Mouse (Mus musculus) cerebellum, adult 18-20 months (tissue): ENCODE results near the gene Zfand3.
A peak's percentile ranks its signal among the peaks of the same experiment; 100 is the strongest.

ENCODE experiments used
- DNase-seq, 2 experiments: peaks; one replicate each; pipeline ENCODE4 v3.0.0; 2021

The Zfand3 gene

DNA sequence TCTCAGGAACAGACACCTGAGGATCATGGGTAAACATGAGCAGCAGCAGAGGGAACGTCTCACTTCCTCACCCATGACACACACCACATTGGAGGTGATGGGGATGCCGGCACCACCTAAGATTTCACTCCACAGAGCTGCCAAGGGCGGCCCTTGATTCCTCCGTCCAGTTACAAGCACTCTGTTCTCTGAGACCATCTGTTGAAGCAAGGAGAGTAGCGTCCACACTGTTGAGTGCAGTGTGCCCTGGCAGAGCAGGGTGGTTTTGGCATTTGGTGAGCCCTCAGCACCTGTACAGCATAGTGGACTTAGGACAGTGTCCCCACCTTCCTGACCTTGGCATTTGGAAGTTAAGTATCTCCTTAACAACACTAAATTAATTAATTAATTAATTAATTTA is 107.0 kb downstream of the Zfand3 start:
- peak; percentile 46 to 53 for DNase-seq

DNA sequence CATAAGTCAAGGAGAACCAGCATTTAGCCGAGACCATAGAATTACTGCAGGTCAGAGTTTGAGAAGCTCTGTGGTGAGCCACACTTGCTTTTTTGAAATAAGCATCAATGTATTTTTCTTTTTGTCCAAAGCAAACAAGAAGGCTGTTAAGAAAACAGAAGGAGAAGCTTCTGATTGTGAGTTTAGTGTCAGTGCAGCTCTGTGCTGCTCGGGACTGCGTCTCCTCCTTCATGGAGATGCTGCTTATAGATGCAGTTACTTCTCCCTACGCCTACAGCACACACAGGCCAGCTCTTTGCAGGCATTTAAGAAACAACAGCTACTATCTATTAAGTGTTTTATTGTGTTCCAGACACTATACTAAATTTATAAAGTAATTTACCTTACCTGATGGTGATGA is 107.5 kb downstream of the Zfand3 start:
- no peak for DNase-seq

- DNase-seq, result no peak
These were observed 108.2 kb downstream of the Zfand3 start for GRCm38 (mm10) chr17:30112555-30113305.

GRCm38 (mm10) chr17:30114761-30115160 is 110.2 kb downstream of the Zfand3 start:
- DNase-seq, result peak; percentile 52 to 55

DNA sequence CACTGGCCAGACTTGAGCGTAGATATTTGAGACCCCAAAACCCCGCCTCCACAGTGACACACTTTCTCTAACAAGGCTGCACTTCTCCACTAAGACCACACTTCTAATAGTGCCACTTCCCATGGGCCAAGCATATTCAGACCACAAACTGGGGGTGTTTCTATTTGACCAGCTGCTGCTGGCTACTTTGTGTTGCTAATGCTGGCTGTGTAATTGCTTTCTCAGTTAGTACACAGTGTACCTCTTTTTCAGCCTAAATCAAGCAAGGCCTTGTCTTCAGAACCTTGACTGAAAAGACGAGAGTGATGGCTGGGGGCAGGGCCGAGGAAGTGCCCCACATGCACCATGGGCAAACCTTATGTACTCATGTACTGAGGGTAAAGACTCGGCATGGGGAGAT is 111.7 kb downstream of the Zfand3 start:
- no peak for DNase-seq

GRCm38 (mm10) chr17:30118036-30118435 is 113.5 kb downstream of the Zfand3 start:
- no peak for DNase-seq

- DNase-seq, result no peak
These were observed 117.7 kb downstream of the Zfand3 start for GRCm38 (mm10) chr17:30122278-30122677.

DNA sequence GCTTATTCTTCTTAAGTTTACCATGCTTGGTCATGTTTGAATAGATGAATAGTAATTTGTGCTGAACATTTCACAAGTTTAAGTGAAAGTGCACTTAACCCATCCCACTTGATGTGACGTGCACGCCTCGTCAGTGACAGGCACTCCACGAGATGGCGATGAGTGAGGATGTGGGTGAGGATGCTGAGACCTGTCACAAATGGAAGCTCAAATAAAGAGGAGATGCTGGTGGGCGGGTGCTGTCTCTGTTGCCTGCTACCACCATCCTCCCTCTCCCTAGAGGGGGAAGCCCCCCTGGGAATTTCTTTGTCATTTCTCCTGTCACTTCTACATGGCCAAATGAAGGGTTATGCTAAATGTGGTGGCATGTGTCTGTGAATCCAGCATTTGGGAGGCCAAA is 123.9 kb downstream of the Zfand3 start:
- DNase-seq, result no peak

GRCm38 (mm10) chr17:30129220-30129619 is 124.7 kb downstream of the Zfand3 start:
- DNase-seq, result no peak

DNA sequence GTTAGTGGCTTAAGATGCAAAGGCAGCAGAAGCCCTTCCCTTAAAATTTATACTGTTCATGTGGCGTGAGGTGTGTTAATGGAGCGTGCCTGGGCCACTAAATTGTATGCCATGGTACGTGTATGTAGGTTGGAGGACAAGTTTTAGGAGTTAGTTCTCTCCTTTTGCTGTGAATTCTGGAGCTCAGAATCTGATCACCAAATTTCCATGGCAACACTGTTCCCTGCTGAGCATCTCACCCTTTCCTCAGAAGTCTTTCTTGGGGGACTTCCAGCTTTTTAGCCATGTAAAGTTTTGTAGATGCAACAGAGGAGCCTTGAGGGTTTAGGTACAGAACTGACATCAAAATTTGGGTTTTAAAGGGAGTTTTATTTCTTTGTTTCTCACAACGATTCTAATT is 125.8 kb downstream of the Zfand3 start:
- no peak for DNase-seq

GRCm38 (mm10) chr17:30133641-30134040 is 129.1 kb downstream of the Zfand3 start:
- no peak for DNase-seq

DNA sequence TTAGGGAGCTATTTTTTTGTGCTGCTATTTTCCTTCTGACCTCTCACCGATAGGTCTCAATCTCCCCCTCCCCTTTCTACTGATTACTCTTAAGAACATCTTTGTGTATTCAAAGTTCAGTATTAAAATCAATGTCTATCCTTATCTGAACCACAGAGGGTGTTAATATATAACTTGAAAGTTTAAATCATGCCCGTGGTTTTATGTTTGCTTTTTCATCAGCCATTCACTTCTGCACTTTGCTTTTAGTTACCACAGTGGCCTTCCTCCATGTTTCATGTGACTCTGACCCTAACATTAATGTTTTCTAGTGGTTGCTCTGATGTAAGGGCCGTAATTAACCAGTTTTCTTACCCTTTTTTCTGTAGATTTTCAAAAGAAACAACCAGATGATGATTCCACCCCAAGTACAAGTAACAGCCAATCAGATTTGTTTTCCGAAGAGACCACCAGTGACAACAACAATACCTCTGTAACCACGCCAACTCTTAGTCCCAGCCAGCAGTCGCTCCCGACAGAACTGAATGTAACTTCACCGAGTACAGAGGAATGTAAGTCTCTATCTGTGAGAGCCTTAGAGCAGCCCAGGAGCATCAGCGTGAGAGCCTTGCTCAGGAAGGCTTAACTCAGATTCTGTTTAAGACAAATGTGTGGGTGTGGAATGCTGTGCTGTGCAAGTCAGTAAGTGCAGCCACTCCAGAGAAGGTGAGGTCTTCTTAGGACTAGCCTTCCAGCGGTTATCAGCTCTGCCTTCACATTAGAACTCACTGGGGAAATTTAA is 130.6 kb downstream of the Zfand3 start:
- DNase-seq, result no peak

DNA sequence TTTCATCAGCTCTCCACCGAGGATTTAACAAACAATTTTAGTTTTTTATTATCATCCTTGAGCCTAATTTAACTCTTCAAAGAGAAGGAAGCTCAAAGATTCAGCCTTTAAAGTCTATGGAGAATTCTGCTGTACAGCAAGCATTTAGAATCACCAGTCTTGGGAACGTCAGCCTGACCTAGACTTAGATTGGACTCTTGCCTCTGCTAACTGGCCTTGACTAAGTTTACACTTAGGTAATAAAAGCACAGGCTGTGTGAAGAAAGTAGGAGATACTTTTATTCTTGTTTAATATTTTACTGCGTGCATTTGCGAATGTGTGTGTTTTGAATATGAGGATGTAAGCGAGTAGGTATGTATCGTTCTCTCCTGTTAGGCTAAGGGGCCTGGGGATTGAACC is 131.4 kb downstream of the Zfand3 start:
- no peak for DNase-seq

- no peak for DNase-seq
These were observed 132.2 kb downstream of the Zfand3 start for GRCm38 (mm10) chr17:30136684-30137083.

- no peak for DNase-seq
These were observed 132.6 kb downstream of the Zfand3 start for GRCm38 (mm10) chr17:30137115-30137514.

DNA sequence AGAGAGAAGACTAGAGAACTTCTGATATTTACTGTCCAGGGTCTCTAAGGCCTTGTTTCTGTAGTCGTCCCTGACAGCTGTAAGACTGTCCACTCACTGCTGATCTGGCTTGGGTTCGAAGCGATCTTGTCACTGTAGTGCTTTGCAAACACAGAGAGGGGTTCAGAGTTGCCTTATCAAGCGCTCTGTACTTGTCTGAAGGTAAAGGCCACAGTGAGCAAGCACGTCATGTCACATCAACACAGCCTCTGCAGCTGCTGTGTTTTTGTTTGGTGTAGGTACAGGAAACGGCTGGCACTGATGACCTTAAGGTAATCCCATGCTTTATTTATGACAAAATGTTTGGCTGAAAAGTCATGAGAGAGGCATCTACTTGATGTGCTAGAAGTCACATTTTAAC is 139.6 kb downstream of the Zfand3 start:
- no peak for DNase-seq

- DNase-seq, result no peak
These were observed 141.1 kb downstream of the Zfand3 start for GRCm38 (mm10) chr17:30145596-30146149.

GRCm38 (mm10) chr17:30146555-30146954 is 142.0 kb downstream of the Zfand3 start:
- DNase-seq, result no peak

- DNase-seq, result no peak
These were observed 143.4 kb downstream of the Zfand3 start for GRCm38 (mm10) chr17:30147897-30148296.

DNA sequence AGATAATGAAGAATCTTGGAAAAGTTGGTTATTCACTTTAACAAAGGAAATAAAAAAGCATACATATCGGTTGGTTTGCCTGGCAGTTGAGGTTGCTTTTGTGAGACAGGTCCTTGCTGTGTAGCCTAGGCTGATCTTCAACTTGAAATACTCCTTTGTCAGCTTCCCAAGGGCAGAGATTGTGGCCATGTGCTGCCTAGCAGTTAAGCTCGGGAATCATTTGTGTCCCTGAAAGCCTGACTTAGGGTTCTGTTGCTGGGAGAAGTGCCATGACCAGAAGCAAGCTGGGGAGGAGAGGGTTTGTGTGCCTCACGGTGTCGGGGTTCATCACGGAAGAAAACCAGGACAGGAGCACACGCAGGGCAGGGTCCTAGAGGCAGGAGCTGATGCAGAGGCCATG is 143.8 kb downstream of the Zfand3 start:
- no peak for DNase-seq

DNA sequence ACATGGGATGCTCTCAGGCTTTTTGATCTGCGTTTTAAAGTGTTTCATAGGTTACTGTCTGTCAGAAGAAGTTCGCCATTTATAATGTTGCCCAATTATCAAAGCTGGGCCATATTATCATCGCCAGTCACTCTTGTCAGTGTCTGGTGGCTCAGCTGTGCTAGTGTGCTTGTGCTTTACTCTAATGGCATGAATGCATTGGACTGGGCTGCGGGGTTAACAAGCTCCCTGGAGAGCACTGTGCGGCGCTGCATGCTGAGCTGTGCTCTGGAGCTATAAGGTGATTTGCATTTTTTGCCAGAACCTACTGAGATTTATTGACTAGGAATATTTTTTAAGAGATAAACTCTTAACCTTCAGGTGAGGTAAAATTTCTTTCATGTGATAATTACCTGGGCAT is 145.4 kb downstream of the Zfand3 start:
- DNase-seq, result no peak

DNA sequence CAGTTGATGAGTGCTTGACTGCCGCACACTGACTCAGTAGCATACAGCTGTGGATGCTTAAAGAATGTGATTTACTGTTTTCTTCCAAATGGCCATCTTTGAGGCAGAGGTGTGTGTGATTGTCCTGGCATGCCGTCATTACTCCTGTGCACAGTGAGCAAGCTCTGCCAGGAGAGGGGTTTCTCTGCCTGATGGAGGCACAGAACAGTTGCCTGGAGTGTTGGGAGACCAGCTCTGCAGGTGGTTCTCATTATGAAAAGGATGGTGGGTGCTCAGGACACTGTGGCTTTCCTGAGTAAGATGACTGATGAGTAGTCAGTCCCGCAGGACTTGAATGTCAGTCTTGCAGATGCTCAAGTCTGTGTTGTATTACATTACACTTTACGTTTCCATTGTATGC is 149.6 kb downstream of the Zfand3 start:
- no peak for DNase-seq

DNA sequence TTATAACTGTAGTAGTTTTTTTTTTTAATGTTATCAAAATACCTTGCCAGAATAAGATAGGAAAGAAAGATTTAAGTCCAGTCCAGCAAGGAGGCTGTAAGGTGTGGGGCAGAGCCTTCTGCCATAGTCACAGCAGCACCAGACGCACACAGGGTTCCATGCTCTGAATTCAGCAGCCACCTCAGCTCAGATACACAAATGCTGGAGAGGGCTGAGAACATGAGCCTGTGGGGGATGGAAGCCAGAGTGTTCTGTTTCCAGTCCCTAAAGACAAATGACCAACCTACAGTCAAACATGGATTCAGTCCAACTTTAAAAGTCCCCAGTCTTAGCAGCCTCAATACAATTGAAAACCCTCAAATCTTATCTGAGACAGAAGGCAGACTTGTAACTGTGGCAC is 150.3 kb downstream of the Zfand3 start:
- no peak for DNase-seq

DNA sequence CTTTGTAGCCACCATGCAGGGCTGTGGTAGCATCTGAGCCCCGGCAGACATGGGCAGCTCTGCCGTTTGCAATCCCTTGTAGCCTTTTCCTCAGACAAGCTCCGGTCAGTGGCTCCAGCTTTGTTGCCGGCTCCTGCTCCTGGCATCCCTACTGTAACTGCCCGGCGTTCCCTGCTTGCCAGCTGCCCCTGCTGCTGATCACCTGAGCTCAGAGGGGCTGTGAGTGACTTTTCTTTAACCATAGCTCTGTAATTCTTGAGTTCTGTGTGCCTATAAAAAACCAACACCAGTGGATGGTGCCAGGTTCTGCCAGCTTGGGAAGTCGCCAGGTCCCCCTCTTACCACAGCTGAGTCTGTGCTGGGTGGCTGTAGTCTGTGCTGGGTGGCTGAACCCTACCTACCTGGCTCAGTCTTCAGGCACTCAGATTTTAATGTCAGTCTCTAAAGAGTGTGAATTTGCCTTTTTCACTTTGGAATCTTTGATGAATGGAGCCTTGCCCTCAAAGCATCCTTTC is 150.9 kb downstream of the Zfand3 start:
- DNase-seq, result peak; percentile 43 to 46
